Mouse (Mus musculus) retina, postnatal 1 day (tissue): ENCODE data around the gene Klrb1f.
"Not testable (repeated sequence)": the region's sequence is repeated elsewhere in the genome, so short reads cannot be mapped to it uniquely, and the experiment has no call there.

ENCODE experiments used
- DNase-seq: peaks from one replicate; pipeline ENCODE4 v3.0.0-alpha.2; 2012

The Klrb1f gene

DNA sequence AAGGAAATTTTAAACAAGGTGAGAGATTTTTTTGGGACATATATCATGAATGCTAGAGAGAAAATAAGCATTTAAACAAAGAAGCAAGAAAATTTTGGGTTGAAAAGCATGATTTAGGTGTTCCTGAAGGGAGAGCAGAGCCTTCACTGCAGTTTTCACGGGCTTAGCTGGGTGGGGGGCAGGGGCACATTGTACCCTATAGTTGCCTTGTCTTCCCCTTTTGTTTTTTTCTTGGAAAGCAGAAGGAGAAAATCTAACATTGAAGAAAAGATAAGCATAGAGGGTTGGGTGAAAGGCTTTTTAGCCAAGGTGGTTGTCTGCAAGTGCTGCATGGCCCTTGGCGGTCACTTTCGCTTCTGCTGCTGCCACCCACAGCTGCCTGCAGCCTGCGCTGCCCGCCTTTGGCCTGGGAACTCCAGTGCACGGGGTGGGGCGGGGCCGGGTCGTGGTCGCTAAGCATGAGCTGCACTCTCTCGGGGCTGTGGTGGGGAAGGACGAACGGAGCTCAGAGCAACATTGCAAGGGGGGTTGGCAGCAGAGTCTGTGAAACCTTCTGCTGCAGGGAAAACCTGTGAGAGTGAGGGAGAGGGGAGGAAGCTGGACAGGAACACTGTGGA, 3.3 kb downstream of the Klrb1f start:
- peak; percentile 87 for DNase-seq

GRCm38 (mm10) chr6:129049596-129050251, 4.0 kb downstream of the Klrb1f start:
- DNase-seq: peak; percentile 35

DNA sequence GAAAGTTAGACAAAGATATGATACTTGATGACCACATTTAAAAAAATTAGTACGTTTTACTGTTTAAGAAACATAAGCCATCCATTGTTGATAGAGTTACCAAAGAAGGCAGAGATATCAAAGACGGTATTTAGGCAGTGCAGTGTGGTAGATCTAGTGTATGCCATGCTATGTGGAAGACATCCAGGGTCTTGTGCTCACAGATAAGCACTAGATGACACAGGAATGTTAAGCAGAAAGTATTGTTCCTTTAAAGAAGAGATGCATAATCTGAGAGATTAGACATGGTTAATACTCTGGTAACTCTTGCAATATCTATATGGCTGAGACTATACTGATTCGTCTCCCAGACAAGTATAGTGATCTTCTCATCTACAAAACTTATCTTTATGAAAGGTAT, 5.4 kb downstream of the Klrb1f start:
- no peak for DNase-seq

DNA sequence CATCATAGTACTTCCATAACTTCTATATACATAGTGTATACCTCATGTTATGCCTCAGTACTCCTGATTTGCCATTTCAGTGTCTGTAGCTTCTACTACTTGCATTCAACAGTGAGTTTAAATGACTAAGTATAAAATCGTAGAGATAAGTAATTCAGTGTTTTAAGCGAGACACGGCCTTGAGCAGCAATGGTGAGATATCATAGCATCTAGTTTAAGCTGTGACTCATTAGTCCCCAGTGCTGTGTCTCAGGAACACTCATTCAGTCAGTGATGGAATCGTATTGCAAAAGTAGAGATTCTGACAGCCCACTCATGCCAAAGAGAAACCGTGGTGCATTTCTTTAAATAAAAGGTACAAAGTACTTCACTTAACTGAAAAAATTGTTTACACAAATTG, 6.0 kb downstream of the Klrb1f start:
- no peak for DNase-seq

DNA sequence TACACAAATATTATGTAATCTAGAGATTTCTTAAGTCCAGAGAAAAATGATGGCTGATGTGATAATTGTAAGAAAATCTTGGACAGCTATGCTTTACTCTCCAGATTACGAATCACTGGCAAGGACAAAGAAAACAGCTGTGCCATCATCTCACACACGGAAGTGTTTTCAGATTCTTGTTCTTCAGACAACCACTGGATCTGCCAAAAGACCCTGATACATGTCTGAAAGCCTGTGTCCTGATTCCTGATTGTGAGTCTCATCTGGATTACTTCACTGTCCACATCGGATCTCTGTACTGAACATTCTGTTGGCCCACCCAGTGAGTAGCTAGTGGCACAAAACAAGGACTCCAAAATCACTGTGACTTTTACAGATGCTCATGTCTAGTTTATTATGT, 10.5 kb downstream of the Klrb1f start:
- DNase-seq: no peak

GRCm38 (mm10) chr6:129058013-129058412, 12.3 kb downstream of the Klrb1f start:
- no peak for DNase-seq

GRCm38 (mm10) chr6:129065407-129065806, 19.7 kb downstream of the Klrb1f start:
- peak; percentile 72 for DNase-seq

GRCm38 (mm10) chr6:129065857-129066256, 20.2 kb downstream of the Klrb1f start:
- DNase-seq: peak; percentile 33

GRCm38 (mm10) chr6:129066530-129066929, 20.8 kb downstream of the Klrb1f start:
- no peak for DNase-seq

- DNase-seq: peak; percentile 76
Measured at GRCm38 (mm10) chr6:129066986-129067385, 21.3 kb downstream of the Klrb1f start.

DNA sequence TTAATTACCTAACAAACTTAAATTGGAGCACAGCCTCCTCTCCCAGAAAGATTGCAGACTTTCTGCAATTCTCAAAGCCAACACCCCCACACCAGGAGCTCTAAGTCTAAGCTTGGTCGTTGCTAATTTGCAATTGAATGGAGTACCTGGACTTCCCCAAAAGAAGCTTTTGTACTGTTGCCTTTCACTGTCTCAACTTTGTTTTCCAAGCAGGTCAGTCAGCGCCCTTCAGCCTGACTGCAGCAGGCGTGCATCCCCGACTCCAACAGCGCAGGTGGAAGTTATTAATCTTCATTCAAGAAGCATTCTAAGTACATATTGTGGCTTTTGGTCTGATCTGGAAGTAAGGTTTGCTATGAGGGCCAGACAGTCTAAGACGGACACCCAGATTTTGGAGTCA, 39.4 kb downstream of the Klrb1f start:
- no peak for DNase-seq

DNA sequence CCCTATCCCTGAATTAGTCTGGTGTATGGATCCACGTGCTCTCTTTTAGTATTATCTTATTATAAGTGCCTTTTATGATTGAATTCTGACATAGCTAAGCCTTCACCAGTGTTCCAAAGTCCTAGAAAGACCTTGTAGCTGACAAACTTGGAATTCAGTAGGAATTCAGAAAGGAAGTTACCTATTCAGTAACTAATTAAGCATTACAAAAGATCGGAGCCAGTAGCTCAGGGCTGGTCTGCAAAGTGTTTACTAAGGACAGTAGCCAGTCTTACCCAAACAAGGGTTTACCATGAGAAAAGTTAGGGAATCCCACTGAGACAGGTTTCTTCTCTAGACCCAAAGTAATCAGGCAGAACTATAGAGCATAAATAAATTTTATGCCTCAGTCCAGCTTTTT, 40.3 kb downstream of the Klrb1f start:
- not testable (repeated sequence) for DNase-seq

GRCm38 (mm10) chr6:129088161-129088560, 42.5 kb downstream of the Klrb1f start:
- DNase-seq: peak; percentile 42

DNA sequence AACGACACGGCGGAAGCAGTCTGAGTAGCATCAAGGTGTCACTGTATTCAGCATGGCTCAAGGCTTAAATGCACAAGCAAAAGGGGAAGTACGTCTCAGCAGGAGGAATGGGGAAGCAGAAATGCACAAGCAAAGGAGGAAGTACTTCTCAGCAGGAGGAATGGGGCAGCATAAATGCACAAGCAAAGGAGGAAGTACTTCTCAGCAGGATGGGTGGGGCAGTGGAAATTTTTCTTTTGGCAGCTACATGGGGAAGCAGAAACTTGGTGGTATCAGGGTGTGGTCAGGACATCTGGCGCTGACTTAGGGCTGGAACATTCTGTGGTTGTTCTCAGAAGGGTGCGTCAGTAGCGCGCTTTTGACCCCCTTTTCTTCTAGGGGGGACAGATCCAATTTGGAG, 42.9 kb downstream of the Klrb1f start:
- not testable (repeated sequence) for DNase-seq

DNA sequence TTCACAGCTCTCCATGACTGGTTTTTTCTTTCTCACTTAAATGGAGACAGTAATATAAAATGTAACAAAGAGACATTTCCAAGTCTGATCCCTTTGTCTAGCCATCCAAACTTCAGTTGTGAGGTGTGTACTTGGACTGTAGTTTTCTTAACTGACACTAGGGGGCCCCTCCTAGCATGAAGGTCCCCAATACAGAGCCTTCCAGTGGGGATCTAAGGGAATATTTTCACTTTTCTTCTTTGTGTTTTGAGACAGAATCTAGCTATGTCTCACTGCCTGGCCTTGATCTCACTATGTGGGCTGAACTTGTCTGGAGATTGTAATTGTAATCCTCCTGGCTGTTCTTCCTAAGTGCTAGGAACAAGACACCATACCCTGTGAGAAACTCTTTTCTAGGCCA, 49.5 kb downstream of the Klrb1f start:
- DNase-seq: peak; percentile 62

- no peak for DNase-seq
Measured at GRCm38 (mm10) chr6:129097929-129098328, 52.2 kb downstream of the Klrb1f start.

- DNase-seq: not testable (repeated sequence)
Measured at GRCm38 (mm10) chr6:129100794-129101193, 55.1 kb downstream of the Klrb1f start, which contains the start of gene Clec2e. TSS of gene Clec2e (minus strand) at chr6:129100913.

GRCm38 (mm10) chr6:129101604-129102003, 55.9 kb downstream of the Klrb1f start:
- no peak for DNase-seq

DNA sequence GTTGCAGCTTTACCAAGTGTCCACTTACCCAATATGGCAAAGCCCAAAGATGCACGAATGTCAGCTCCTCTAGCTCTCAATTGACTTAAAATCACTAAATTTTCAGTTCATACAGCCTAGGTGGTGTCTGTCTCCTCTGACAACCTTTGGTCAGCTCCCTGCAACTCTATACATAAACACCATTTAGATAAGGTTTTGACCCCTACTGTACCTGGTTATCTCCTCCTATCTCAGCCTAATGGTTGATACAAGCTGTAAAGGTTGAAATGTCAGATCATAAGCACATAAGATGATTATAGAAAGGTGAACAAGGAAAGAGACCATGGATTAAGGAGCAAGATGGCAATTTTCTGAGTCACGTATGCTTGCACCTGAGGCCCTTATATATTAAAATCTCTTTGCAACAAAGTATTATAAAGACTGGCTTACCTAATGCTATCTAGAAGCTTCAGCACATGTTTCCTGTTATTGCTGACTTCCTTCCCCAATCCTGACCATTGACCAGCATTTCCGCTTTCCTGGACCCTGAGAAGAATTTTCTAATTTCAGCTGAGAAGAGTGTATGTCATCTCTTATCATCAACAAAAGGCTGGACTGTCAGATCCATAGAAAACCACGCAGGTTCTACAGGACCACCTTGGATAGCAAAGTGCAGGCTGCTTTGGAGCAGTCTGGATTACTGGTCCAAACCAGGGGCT, 57.3 kb downstream of the Klrb1f start:
- no peak for DNase-seq
